Mouse (Mus musculus) MEL (cell line): ENCODE results near the gene Rhpn2. TPM values are rescaled to one million over a fixed set of nuclear protein-coding genes. Genes with fewer than 3 reads are reported as not detected.

Source experiments
- DNase-seq: peaks from one replicate; pipeline ENCODE4 v3.0.0; 2011; ENCODE audit warnings: low read depth, low spot score
- H3K27ac ChIP-seq: 2 replicates; pipeline ENCODE4 v1.5.1; 2012; ENCODE audit warnings: low read depth, mild to moderate bottlenecking, control low read depth, low read length, moderate library complexity; ENCODE audit not compliant: control insufficient read depth
- H3K27me3 ChIP-seq, 2 experiments: fragments of 150-350 bp in 1 of 2; sonication (generic) in 1 of 2; 2 replicates each; pipeline ENCODE4 v1.6.1; 2012; ENCODE audit warnings: low read length in 2 of 2, mild to moderate bottlenecking in 2 of 2, improper control_type of control experiment in 1 of 2, moderate library complexity in 1 of 2; ENCODE audit not compliant: insufficient read depth in 2 of 2, control insufficient read depth in 1 of 2
- H3K36me3 ChIP-seq, 2 experiments: 2 replicates each; pipeline ENCODE4 v1.6.1; 2012 to 2014; ENCODE audit warnings: low read length in 2 of 2, improper control_type of control experiment in 1 of 2, inconsistent platforms in 1 of 2, mild to moderate bottlenecking in 1 of 2; ENCODE audit not compliant: insufficient read depth in 2 of 2, control insufficient read depth in 1 of 2
- H3K4me1 ChIP-seq, 2 experiments: fragments of 150-350 bp in 1 of 2; sonication (generic) in 1 of 2; 2 replicates each; pipeline ENCODE4 v1.6.1; 2012; ENCODE audit warnings: low read length in 2 of 2, improper control_type of control experiment in 1 of 2, mild to moderate bottlenecking in 1 of 2; ENCODE audit not compliant: insufficient read depth in 2 of 2, control insufficient read depth in 1 of 2
- H3K4me3 ChIP-seq, 2 experiments: fragments of 150-350 bp in 1 of 2; sonication (generic) in 1 of 2; 2 replicates each; pipeline ENCODE4 v1.5.1; 2012; ENCODE audit warnings: low read depth in 2 of 2, low read length in 2 of 2, mild to moderate bottlenecking in 2 of 2, moderate library complexity in 2 of 2, control low read depth in 1 of 2, improper control_type of control experiment in 1 of 2; ENCODE audit not compliant: control insufficient read depth in 1 of 2, insufficient read depth in 1 of 2
- H3K79me2 ChIP-seq: 2 replicates; pipeline ENCODE4 v1.6.1; 2012; ENCODE audit warnings: mild to moderate bottlenecking, low read length, moderate library complexity; ENCODE audit not compliant: control insufficient read depth, poor library complexity, insufficient read depth
- H3K9ac ChIP-seq: 2 replicates; pipeline ENCODE4 v1.6.1; 2012; ENCODE audit warnings: low read depth, mild to moderate bottlenecking, control low read depth, low read length, moderate library complexity; ENCODE audit not compliant: control insufficient read depth, poor library complexity, severe bottlenecking
- H3K9me3 ChIP-seq: fragments of 150-350 bp; sonication (generic); replicated peaks from 2 replicates; pipeline ENCODE4 v1.6.1; 2012; ENCODE audit warnings: mild to moderate bottlenecking, low read length, improper control_type of control experiment, moderate library complexity; ENCODE audit not compliant: insufficient read depth
- CTCF ChIP-seq, 3 experiments: IDR thresholded peaks in 2 of 3; conservative IDR thresholded peaks in 1 of 3; 2 replicates each; pipeline ENCODE4 v1.5.1; 2011 to 2012; ENCODE audit warnings: low read length in 3 of 3, low read depth in 2 of 3, mild to moderate bottlenecking in 2 of 3, improper control_type of control experiment in 1 of 3, inconsistent platforms in 1 of 3, mixed read lengths in 1 of 3, moderate library complexity in 1 of 3; ENCODE audit not compliant: control insufficient read depth in 1 of 3, insufficient read depth in 1 of 3, poor library complexity in 1 of 3, severe bottlenecking in 1 of 3
- GABPA ChIP-seq: IDR thresholded peaks from 2 replicates; pipeline ENCODE4 v1.6.1; 2012; ENCODE audit warnings: low read depth, mild to moderate bottlenecking, inconsistent platforms, low read length, improper control_type of control experiment, moderate library complexity
- MAFK ChIP-seq: IDR thresholded peaks from 2 replicates; pipeline ENCODE4 v1.6.1; 2011; ENCODE audit warnings: low read depth, mild to moderate bottlenecking, low read length, improper control_type of control experiment, borderline replicate concordance
- POLR2A ChIP-seq, 2 experiments: IDR thresholded peaks; 2 replicates each; pipeline ENCODE4 v1.6.1; 2011 to 2012; ENCODE audit warnings: low read length in 2 of 2, mild to moderate bottlenecking in 2 of 2, control low read depth in 1 of 2, improper control_type of control experiment in 1 of 2, low read depth in 1 of 2, moderate library complexity in 1 of 2; ENCODE audit not compliant: control insufficient read depth in 1 of 2, insufficient read depth in 1 of 2, poor library complexity in 1 of 2
- POLR2AphosphoS5 ChIP-seq: IDR thresholded peaks from 2 replicates; pipeline ENCODE4 v1.6.1; 2012; ENCODE audit warnings: low read depth, borderline replicate concordance, mild to moderate bottlenecking, inconsistent platforms, low read length, moderate library complexity, mixed read lengths
- RCOR1 ChIP-seq: IDR thresholded peaks from 2 replicates; pipeline ENCODE4 v1.6.1; 2012; ENCODE audit warnings: low read depth, mild to moderate bottlenecking, inconsistent platforms, low read length, improper control_type of control experiment
- SIN3A ChIP-seq: IDR thresholded peaks from 2 replicates; pipeline ENCODE4 v1.6.1; 2012; ENCODE audit warnings: low read length, improper control_type of control experiment, inconsistent platforms
- SMC3 ChIP-seq: IDR thresholded peaks from 2 replicates; pipeline ENCODE4 v1.6.1; 2011; ENCODE audit warnings: low read depth, low read length, improper control_type of control experiment
- polyA plus RNA-seq, 2 experiments: library from polyadenylated mRNA; stranded (reverse) in 1 of 2; unstranded in 1 of 2; fragments of >175 nt in 1 of 2; fragments of >200 nt in 1 of 2; gene quantifications; 2 replicates each; pipeline versions ENCODE4 v1.2.1 to v1.2.4; 2012; ENCODE audit warnings: low replicate concordance in 2 of 2, low read depth in 1 of 2; ENCODE audit not compliant: insufficient read length in 2 of 2, insufficient read depth in 1 of 2, missing spikeins in 1 of 2
- total RNA-seq: library from RNA; depleted of rRNA; stranded (reverse); fragments of 300-350 nt; gene quantifications from 2 replicates; pipeline ENCODE4 v1.2.3, GENCODE M21; 2012; rRNA removed

The Rhpn2 gene
- total and polyA plus RNA-seq, 3 experiments, result 0.58 to 1.2 TPM; not detected in 1

DNA sequence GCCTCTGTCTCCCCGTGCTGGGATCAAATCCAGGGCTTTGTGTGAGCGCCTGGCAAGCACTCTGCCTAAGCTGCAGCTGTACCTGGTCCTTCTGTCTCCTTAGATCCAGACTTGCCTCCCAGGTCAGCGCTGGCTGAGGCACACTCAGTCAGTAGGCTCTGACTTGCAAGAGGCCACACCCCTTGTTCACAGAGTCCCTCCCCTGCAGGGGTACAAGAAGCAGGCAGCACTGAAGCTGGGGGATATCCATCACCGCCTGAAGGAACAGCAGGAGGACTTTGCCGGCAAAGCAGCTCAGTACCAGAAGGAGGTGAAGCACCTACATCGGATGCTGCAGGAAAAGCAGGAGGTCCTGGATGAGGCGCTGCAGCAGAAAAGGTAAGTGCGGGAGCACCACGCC is 101.3 kb downstream of the Rhpn2 start:
- Histone ChIP-seq H3K27me3 (no peaks in the 10 kb centered on the region), H3K27ac (no peak overlapping the region), H3K79me2 (no peaks in the 10 kb centered on the region), H3K36me3 (no peaks in the 10 kb centered on the region; a peak in 1 of 4 replicates), H3K9me3 (no peaks in the 10 kb centered on the region), H3K4me1 (no peaks in the 10 kb centered on the region), H3K4me3 (no peak overlapping the region), H3K9ac (no peak overlapping the region)
- no peak for DNase-seq
- TF ChIP-seq SMC3, result no peak
- TF ChIP-seq MAFK, result no peak
- no peak for TF ChIP-seq RCOR1
- TF ChIP-seq POLR2AphosphoS5, result no peak
- no peak for TF ChIP-seq SIN3A
- no peak for TF ChIP-seq POLR2A (IDR thresholded peaks at IDR 0.05; ENCODE audit: control insufficient read depth in 1 of 2, insufficient read depth in 1 of 2, low read depth in 1 of 2, low read length in 2 of 2, poor library complexity in 1 of 2)
- TF ChIP-seq GABPA, result no peak
- no peak for TF ChIP-seq CTCF (IDR thresholded peaks at IDR 0.05 in 2 of 3, conservative IDR thresholded peaks at IDR 0.05 in 1 of 3; ENCODE audit: control insufficient read depth in 1 of 3, insufficient read depth in 1 of 3, low read depth in 2 of 3, low read length in 3 of 3, poor library complexity in 1 of 3, severe bottlenecking in 1 of 3)

Other genes with a start within 250 kb of the Rhpn2 start
- 1.7 and 2.3 TPM in 2 replicates for gene Cebpa, start 214.9 kb upstream of the Rhpn2 start, total RNA-seq
- gene Cebpa, start 214.9 kb upstream of the Rhpn2 start, polyA plus RNA-seq, result 1 to 10 TPM in 1 of 2 experiments, not detected in 1; 4.4 TPM
- gene Slc7a10, start 147.8 kb upstream of the Rhpn2 start, total RNA-seq, result not detected in 2 replicates
- not detected for gene Slc7a10, start 147.8 kb upstream of the Rhpn2 start, polyA plus RNA-seq
- not detected in 2 replicates for gene Lrp3, start 118.7 kb upstream of the Rhpn2 start, total RNA-seq
- not detected for gene Lrp3, start 118.7 kb upstream of the Rhpn2 start, polyA plus RNA-seq
- 7.9 and 8.5 TPM in 2 replicates for gene Gpatch1, start 15.7 kb upstream of the Rhpn2 start, total RNA-seq
- gene Gpatch1, start 15.7 kb upstream of the Rhpn2 start, polyA plus RNA-seq, result 10 to 100 TPM in 1 of 2 experiments, not detected in 1; 13.4 TPM
- 11.9 and 15.3 TPM in 2 replicates for gene Faap24, start 62.7 kb downstream of the Rhpn2 start, total RNA-seq
- 10 to 100 TPM in 1 of 2 experiments, not detected in 1; 26.7 TPM for gene Faap24, start 62.7 kb downstream of the Rhpn2 start, polyA plus RNA-seq
- 13.1 and 15.8 TPM in 2 replicates for gene Cep89, start 62.9 kb downstream of the Rhpn2 start, total RNA-seq
- 10 to 100 TPM in 1 of 2 experiments, not detected in 1; 44.5 TPM for gene Cep89, start 62.9 kb downstream of the Rhpn2 start, polyA plus RNA-seq
- gene Slc7a9, start 114.6 kb downstream of the Rhpn2 start, total RNA-seq, result not detected in 2 replicates
- gene Slc7a9, start 114.6 kb downstream of the Rhpn2 start, polyA plus RNA-seq, result not detected
- 0.26 and 0.50 TPM in 2 replicates for gene Tdrd12, start 203.6 kb downstream of the Rhpn2 start, total RNA-seq
- under 1 TPM in 1 of 2 experiments, not detected in 1; 0.25 TPM for gene Tdrd12, start 203.6 kb downstream of the Rhpn2 start, polyA plus RNA-seq
- 83.2 and 89.1 TPM in 2 replicates for gene Nudt19, start 222.1 kb downstream of the Rhpn2 start, total RNA-seq
- gene Nudt19, start 222.1 kb downstream of the Rhpn2 start, polyA plus RNA-seq, result 100 to 1,000 TPM in 1 of 2 experiments, 10 to 100 TPM in 1; 67.6 to 631 TPM